Mouse (Mus musculus) lung, adult 2 months (tissue): Measurements from ENCODE around the gene Fst.

Experiments
- CTCF ChIP-seq: fragments of 200-500 bp; IDR thresholded peaks from 2 replicates; pipeline ENCODE4 v1.5.1; 2011; ENCODE audit warnings: mild to moderate bottlenecking, low read length, control low read depth; ENCODE audit not compliant: insufficient read depth
- POLR2A ChIP-seq: fragments of 200-500 bp; IDR thresholded peaks from 2 replicates; pipeline ENCODE4 v1.6.1; 2011; ENCODE audit warnings: low read depth, mild to moderate bottlenecking, control low read depth, low read length, borderline replicate concordance; ENCODE audit errors: extremely low read depth

- TF ChIP-seq CTCF (no peak), POLR2A (no peak)
These were observed 29.4 kb upstream of the Fst start for GRCm38 (mm10) chr13:114488178-114488577.
